Mouse (Mus musculus): ENCODE data around the gene AI481877.

The AI481877 gene

DNA sequence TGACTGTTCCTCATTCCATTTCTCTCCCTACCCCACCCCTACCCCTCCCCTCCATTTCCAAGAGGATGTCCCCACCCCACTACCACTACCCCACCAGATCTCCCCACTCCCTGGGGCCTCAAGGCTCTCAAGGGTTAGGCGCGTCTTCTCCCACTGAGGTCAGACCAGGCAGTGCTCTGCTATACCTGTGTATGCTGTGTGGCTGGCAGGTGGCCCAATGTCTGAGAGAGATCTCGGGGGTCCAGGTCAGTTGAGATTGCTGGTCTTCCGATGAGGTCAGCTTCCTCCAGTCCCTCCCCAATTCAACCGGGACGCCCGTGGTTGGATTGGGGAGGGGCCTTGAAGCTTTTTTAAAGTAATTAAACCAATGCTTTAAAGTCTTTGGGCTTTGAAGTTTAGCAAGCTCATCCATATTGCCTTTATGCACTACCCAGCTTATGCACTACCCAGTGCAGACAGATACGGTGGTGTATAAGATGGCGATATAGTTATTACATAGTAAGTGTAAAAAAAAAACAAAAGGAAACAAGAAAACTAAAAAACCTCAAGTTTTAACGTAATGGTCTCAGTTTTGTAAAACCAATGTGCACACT lies 104.4 kb downstream of the AI481877 start:
- DNase-seq = peak in 1 of 2 experiments; percentile 11

DNA sequence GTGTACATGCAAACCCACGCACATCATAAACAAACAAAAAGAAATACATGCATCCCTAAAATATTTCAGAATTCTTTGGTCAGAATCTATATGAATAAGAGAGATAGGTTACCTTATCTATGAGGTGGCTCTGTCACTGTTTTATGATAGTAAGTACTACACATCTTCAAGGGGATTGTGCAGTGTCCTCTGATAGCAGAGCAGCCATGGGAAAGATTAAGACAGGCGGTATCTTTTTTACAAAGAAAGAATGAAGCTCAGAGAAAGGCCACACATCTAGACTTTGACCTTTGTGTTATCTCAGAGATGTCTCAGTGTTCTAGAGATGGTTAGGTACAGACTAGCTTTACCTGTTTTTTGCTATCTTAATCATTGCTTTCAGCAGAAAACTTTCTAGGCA lies 121.9 kb downstream of the AI481877 start:
- no peak for DNase-seq

- no peak for DNase-seq
Measured at GRCm38 (mm10) chr4:59015181-59015580, 123.6 kb downstream of the AI481877 start.

- DNase-seq = no peak
Measured at GRCm38 (mm10) chr4:59011446-59011845, 127.3 kb downstream of the AI481877 start.

GRCm38 (mm10) chr4:59009696-59010095 lies 129.1 kb downstream of the AI481877 start:
- DNase-seq = no peak

GRCm38 (mm10) chr4:59009186-59009585 lies 129.6 kb downstream of the AI481877 start:
- peak in 1 of 2 experiments; percentile 19 for DNase-seq

DNA sequence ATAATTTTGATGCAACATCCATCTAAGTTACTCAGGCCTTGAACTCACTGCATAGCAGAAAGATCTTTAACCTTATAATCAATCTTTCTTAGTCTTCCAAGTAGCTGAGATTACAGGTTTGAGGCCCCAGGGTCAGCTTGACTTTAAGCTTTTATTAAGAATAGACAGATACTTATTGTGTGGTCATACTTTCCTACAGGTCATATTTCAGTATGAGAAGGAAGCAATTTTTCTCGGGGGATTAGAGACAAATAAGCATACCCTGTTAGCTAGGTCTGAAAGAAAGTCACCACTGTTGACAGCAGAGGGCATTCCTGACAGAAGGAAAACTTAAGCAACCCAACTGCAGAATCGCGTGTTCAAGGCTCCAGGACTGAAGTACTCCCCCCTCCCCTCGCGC lies 130.8 kb downstream of the AI481877 start:
- DNase-seq = no peak

GRCm38 (mm10) chr4:59007016-59007415 lies 131.8 kb downstream of the AI481877 start:
- no peak for DNase-seq

- no peak for DNase-seq
Measured at GRCm38 (mm10) chr4:59006211-59006610, 132.6 kb downstream of the AI481877 start.

DNA sequence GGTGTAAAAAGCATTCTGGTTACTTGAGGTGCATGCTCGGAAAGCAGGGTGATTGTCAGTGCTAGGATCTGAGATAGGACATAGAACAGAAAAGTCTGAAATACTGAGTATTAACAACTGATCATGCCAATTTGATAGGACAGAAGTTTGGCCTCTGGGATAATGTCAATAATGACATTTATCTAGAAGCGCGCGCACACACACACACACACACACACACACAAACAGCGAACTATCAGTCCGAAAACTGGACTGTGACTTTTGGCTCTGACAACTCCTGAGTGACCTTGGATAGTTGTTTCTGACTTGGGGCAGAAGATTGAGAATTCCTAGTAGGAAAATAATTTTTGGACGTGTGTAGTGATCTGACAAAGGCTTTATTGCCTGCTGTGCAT lies 135.0 kb downstream of the AI481877 start:
- no peak for DNase-seq

- peak; percentile 92 to 94 for DNase-seq
Measured at GRCm38 (mm10) chr4:59002948-59003805, 135.6 kb downstream of the AI481877 start, which contains the start of gene Gm20503. Gene Gm20503 (plus strand): TSS chr4:59003210.

DNA sequence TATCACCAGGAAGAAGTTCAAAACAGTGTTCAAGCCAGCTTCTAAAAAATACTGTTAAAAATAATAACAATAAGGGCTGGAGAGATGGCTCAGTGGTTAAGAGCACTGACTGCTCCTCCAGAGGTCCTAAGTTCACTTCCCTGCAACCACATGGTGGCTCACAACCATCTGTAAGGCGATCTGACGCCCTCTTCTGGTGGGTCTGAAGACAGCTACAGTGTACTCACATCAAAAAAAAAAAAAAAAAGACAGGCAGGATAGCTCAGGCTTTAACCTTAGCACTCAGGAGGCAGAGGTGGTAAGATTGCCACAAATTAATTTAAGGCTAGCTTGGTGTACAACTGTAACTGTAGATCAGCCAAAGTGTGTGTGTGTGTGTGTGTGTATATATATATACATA lies 138.2 kb downstream of the AI481877 start:
- peak; percentile 32 to 60 for DNase-seq

GRCm38 (mm10) chr4:58999686-59000085 lies 139.1 kb downstream of the AI481877 start:
- DNase-seq = peak; percentile 71 to 73

DNA sequence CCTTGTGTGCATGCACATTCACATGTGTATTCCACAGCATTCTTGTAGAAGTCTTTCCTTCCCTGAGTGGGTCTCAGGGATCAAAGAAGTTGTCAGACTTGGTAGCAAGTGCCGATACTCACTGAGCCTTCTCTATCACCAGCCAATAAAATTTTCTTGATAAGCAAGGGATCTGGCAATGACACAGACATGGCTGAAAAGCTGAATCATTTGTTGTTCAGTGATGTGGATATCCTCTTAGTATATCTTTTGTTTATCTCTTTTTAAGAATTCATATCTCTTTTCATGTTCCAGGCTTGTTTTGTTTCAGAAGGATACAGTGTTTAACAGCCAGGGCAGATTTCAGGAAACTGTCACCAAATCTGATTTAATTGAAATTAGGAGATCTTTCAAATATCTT lies 140.1 kb downstream of the AI481877 start:
- no peak for DNase-seq

DNA sequence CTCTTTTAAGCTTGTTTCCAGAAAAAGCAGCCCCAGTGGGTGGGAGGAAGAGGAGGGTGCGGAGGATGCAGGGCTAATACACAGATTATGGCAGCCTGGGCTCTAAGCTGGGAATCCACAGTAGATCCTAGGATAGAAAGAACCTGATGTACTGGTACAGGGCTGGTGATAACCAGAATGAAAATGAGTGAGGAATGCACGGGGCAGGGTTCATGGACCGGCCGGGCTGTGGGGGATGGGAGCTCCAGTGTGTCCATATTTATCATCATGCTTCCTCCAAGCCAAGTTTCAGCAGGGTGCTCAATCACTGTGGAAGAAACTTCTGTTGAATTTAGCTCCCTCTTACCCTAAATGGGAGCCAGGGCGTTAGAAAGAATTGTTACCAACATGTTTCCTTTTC lies 141.7 kb downstream of the AI481877 start:
- DNase-seq = peak in 1 of 2 experiments; percentile 28

DNA sequence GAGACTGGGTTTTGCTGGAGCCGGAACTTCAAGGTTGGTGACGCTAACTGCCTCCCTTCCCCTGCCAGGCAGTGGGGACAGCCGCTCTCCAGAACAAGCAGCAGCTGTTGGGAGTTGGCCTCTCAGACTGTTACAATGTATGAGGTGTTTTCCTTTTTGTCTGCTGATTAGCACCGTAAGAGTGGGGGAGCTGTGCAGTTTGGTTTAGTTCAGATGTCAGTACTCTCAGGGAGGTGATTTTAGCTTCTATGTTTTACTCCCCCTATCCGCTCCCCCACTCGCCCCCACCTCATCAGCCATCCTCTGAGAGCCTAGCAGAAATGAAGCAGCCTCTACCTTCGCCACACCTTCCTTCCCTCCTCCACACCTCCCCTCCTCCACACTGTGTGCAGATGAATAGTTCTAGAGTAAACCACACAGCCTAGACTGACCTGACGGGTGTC lies 143.5 kb downstream of the AI481877 start:
- DNase-seq = no peak

DNA sequence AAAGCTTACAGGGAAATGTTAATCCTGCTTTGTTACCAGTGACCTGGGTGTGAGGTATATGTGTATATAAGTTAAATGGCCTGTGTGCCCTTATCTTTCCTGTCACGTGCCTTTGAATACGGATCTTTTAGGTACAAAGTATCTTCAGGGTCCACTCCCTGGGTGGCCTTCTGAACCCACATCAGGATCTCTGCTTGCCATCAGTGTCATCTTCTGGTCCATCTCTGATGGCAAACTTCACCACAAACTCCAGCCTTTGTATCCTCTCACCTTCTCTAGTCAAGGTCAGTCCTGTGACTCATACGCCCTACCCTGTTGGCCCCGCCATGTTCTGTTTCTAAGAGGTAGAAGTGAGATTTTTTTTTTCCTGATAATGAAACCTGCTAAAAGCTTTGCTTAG lies 144.0 kb downstream of the AI481877 start, which contains the start of gene Dnajc25:
Dnajc25 (plus strand) TSS at position 301 of the 400 bp plus-strand sequence.
- no peak for DNase-seq
